Mouse (Mus musculus) cerebellum, adult 18-20 months (tissue): ENCODE measurements around the gene Vmn2r19.
"Not testable (repeated sequence)": the region's sequence is repeated elsewhere in the genome, so short reads cannot be mapped to it uniquely, and the experiment has no call there.

ENCODE experiments used
- DNase-seq, 2 experiments: peaks; one replicate each; pipeline ENCODE4 v3.0.0; 2021

Gene Vmn2r19

GRCm38 (mm10) chr6:123308033-123308432 lies at the start of gene Vmn2r19:
TSS of gene Vmn2r19 (plus strand) at chr6:123308333.
- no peak for DNase-seq

DNA sequence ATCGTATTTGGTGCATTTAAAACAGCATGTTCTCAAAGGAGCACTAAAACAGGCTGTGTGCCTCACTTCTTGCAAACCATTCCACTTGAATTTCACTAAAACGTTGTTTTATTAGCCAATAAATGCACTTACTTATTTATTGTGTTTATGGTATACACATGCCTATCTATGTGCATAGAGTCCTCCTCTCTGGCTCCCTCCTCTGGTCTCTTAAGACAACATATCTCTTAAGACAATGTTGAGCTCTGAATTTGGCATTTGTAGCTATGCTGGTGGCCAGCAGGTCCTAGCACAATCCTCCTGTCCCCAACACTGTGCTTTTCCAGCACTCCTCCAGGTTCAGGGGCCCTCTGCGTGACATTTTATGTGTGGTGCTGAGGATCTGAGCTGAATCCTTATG lies 49.2 kb upstream of the Vmn2r19 start:
- no peak for DNase-seq

DNA sequence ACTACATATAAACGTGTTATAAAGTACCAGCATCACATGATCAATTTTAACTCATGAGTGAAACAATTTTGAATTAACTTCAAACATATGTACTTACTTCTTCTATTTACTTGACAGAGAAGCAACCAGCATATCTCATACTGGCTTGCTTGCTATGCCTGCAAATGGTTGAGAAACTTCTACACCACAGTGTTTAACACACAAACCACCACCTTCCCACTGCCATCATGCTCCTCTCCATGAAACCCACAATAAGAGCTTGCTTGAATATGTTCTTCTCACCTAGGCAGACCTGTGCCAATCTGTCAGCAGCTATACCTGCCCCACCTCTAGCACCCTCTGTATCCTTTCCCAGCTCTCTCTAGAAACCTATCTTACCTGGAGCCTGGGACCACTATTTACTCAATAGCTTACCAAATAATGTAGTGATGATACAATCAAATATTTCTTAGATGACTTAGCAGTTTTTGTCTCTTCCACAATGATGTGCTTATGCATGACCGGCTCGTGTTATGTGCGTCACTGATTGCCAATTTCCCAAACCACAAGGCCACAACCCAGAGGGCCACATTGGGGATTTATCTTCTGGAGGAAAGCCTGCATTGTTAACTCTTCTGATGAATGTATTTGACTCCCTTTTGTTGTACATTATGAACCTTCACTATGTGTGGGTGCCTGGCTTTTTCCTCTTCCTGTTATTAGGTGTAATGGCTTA lies 48.1 kb upstream of the Vmn2r19 start:
- no peak for DNase-seq

DNA sequence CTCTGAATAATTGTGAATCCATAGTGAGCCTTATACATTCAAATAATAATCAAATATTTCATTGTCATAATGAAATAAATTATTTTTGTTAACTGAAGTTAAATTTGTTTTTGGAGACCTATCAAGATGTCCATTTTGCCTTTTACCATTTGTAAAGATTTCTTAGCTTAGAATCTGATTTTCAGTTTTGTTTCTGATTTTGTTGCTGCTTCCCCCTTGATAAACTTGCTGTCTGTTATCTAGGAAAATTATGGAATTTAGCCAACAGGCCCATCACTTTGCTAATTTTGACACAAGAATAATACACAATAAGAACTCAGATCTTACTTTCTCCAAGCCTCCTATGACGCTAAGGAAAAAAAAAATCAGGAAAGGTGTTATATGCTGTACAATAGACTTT lies 47.3 kb upstream of the Vmn2r19 start:
- no peak for DNase-seq

DNA sequence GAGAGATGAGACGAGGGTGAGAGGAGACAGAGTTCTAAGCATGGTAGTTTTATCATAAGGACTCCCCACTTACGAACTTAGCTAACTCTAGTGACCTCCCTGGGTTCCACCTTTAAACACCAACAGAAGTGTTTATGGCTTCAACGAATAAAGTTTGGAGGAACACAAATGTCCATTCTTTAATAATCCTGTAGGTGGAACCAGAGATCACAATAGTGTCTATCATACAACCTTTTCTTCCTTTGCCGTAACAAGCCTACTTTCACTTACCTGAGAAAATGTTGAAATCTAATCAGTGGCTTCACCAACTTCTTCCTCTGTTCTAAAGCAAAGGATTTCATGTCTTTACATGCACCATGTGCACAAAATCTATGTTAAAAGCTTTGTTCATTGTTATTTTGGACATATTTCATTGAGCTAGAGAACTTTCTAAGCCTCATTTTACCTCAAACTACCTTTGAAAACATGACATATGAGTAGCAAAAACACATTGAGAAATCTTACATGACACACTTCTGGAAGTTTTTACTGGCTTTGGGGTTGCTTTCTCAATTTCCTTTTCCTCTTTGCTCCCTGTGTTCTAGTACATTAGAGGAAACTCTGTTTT lies 46.5 kb upstream of the Vmn2r19 start, which contains the start of gene Clec4d:
Clec4d (plus strand) TSS at position 557 of the 607 bp plus-strand sequence.
- no peak for DNase-seq

DNA sequence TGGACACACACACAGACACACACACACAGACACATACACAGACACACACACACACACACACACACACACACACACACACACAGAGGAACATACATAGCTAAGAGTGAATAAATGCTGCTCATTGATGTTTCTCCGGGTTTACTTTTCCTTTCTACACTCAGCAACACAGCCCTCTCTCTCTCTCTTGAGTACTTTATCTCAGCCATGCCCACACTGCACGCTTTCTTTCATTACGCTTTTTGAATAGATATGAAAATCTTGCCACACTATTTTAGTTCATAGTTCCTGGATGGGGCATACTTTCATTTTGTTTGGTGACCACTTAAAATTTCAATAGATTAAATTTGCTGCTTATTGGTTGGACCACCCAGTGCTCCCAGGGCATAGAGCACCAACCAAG lies 43.9 kb upstream of the Vmn2r19 start:
- DNase-seq: no peak

DNA sequence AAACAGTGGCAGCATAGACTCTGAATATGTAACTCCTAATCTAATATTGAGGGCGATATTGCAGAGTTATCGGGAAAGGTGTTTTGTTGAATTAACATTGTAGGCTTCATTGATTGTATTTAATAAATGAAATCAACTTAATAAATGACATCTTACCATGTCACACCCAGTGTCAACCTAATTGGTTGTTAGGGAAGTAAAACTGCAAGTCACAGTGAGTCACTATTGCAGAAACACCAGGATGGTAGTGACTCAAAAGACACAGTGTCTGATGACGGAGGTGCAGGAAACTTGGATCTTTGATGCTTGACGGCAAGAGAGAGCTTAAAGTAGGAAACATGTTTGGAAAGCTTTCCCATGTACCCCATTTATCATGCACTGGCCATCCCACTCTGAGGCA lies 42.3 kb upstream of the Vmn2r19 start:
- DNase-seq: no peak

- no peak for DNase-seq
These were observed 41.2 kb upstream of the Vmn2r19 start for GRCm38 (mm10) chr6:123266945-123267344.

DNA sequence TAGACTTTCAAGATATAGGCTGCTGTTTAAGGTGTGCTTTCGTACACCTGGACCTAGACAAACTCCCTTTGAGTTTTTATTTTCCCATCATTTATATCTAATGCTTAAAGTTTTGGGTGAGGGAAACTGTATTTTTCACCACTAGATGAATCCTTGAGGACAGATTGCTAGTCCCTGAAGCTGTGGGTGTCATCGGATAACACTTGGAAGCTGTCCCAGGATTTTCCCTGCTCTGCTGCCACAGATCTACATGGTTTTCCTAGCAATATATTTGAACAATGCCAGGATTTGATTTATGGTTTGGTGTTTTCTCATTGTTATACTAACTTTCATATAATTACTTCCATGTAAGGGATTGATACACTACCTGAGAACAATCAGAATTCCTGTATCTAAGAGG lies 28.7 kb upstream of the Vmn2r19 start:
- no peak for DNase-seq

DNA sequence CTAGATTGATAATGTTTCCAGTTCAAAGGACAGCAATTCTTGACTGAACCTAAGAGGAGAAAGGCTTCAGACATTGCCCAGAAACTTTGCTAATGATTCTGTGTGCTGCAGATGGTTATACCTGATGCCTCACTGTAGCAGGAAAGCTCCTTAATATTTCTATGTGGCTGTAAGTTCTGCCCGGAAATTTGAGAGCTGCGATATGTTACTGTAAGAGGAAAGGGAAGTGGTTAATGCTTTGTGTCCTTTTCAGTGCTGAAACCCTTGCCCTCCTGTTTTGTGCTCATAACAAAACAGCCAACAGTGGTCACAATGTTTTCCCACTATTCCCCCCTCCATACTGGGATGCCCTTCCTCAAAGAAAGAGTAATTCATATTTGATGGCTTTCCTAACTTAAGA lies 21.8 kb upstream of the Vmn2r19 start:
- no peak for DNase-seq

DNA sequence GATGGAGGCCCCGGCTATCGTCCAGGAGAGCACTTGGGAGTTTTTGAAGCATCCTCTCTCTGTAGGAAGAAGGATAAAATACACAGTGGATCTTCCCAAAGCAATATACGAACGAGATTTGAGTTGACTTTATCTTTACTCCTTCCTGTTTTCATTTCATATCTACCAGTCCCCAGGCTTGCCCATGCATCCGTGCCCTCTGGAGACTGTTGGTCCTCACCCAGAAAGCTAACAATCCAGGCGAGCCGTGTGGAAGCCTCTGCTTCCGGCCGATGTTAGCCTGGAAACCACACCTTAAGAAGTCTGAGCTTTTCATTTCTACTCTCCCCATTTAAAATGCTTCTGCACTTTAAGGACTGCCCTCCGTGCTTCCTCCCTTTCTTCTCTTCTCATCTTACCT lies 19.2 kb upstream of the Vmn2r19 start:
- no peak for DNase-seq

DNA sequence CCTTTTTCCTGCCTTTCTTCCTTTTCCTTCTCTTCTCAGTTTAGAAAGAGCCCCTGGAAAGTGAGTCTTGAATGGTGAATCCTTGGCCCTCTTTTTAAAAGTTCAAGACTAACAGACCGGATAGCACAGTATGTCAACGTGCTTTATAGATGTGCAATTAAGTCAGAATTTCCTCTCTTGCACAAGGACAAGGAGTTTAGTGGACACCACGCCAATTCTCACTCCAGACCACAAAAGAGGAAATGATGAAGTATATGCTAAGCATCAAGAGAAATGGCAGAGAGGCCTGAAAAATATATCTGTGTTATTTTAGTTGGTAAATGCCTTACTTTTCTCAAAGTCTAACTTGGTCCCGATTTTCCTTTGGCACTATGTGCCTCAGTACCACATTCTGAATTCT lies 18.4 kb upstream of the Vmn2r19 start, which contains the start of gene Clec4e:
Clec4e (minus strand) TSS at position 118 of the 400 bp plus-strand sequence.
- DNase-seq: no peak

DNA sequence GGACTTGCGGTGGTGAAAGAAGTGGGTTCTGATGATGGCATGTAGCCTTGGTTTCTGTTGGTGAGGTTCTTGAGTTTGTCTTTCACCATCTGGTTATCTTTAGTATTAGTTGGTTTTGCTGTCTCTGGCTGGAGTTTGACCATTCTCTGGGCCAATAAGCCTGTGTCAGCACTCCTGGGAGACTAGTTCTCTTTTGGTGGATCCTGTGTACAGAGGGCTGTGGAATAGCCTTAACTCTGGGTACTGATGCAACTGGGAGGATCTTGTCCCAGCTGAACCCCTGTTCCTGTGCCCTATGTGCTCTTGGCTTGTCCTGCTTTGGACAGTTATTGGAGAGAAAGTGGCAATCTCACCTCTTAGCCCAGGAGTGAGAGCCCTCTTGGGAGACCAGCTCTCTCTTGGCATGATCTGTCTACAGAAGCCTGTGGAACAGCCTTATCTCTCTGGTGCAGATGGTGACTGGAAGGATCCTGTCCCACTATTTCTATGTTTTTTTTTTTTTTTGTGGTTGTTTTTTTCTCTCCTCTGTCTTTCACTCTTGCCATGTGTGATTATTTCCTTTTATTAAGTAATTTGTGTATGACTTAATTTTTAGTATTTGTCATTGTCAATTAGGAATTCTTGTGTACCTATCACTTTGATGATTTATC lies 15.3 kb upstream of the Vmn2r19 start:
- no peak for DNase-seq

DNA sequence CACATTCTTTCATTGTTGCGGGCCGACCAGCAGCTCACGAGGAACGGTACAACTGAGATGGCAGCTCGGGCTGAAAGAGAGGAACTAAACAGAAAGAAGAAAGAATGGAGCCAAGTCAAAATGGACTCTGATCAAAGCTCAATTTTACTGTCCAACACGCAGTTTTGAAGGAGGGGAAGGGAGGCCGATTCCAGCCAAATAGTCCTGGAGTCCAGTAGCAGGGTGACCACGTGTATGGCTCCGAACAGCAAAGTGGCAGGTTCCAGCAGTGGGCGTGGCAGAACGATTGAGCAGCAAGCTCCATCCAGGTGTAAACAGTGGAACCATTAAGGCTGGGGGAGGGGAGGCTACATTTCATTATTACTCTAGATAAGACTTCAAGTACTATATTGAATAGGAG lies 14.6 kb upstream of the Vmn2r19 start:
- DNase-seq: not testable (repeated sequence)

DNA sequence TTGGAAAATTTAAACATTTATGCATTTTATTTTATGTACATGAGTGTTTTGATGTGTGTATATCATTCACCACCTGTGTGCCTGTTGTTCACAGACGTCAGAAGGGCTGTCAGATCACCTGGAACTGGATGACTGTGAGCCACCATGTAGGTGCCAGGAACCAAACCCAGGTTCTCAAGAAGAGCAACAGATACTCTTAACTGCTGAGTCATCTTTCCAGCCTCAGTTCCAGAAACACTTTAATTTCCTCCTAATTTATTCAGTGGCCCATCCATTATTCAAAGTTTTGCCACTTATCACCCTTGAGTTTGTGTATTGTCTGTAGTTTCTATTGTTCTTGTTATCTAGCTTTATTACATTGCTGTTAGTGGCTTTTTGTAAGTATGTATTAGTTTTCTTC lies 11.4 kb upstream of the Vmn2r19 start:
- no peak for DNase-seq

DNA sequence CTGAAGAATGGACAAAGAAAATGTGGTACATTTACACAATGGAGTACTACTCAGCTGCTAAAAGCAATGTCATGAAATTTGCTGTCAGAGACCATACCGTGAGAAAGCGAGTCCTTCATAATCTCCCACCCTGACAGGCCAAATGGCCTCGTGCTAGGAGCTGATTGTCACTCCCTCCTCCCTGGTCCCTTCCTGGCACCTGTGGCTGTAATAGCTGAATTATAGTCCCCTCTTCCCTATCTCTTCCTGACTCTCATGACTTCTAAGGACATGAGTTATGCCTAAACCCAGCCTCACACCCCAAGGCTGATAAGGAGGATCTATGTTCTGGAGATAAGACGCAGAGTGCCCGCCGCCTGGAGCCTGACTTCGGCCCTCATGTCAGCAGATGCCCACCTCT lies 1.8 kb upstream of the Vmn2r19 start:
- not testable (repeated sequence) for DNase-seq

DNA sequence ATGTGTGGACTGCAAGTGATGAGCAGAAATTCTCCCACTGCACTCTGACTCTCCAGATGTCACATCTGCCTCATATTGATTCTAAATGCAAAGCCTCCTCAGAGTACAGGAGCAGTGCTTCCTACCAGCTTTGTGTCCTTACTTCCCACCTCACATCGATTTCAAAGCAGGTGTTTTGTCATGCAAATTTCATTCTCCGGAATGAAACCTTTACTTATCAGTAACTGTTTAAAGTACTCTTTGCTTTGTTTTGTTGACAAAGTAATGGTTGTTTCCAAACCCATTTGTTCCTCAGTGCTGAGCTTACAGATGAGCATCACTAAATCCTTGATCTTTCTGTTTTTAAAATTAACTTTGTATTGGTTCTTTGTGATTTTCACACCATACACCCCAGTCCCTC lies 24.4 kb downstream of the Vmn2r19 start:
- no peak for DNase-seq

- DNase-seq: no peak
These were observed 32.0 kb downstream of the Vmn2r19 start for GRCm38 (mm10) chr6:123340093-123340492.

GRCm38 (mm10) chr6:123346141-123346540 lies 38.0 kb downstream of the Vmn2r19 start:
- no peak for DNase-seq
